Mouse (Mus musculus): Measurements from ENCODE around the gene Ap5z1. TPM values are rescaled to one million over a fixed set of nuclear protein-coding genes. Genes with fewer than 3 reads are reported as not detected.

The Ap5z1 gene
- polyA plus RNA-seq, 1 experiment from 2014 or later, result 16.9 TPM

DNA sequence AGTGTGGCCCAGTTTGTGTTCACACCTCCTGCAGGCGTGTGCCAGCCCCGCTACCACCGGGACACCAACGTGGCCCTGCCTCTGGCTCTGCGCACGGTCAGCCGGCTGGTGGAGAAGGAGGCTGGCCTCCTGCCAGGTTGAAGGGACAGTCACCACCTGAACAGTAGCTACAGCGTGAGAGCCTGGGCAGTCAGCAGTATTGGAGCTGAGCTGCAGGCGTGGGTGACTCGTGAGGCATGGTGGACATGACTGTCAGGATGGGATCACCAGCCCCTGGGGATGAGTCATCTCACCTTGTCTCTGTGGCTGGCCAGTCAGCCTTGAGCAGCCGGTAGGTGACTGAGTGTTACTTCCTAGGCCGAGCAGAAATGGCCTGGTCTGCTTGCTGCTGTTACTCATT lies 13.6 kb downstream of the Ap5z1 start:
- Histone ChIP-seq H3K36me3 (ENCODE audit: control insufficient read depth, insufficient read depth) (no peaks in the 10 kb centered on the region), H3K9ac (replicated peaks; ENCODE audit: low read depth, low read length) (no peak overlapping the region), H3K9me3 (ENCODE audit: control insufficient read depth, low read length) (no peaks in the 10 kb centered on the region), H3K4me1 (replicated peaks; ENCODE audit: control insufficient read depth, insufficient read depth, low read length) (peaks cover 8% of the 10 kb centered on the region), H3K27me3 (replicated peaks; ENCODE audit: control insufficient read depth, insufficient read depth, low read length) (no peaks in the 10 kb centered on the region), H3K4me3 (replicated peaks; ENCODE audit: low read length) (no peak overlapping the region), H3K27ac (ENCODE audit: low read length) (no peak overlapping the region), H3K4me2 (ENCODE audit: low read length) (no peak overlapping the region)
- WGBS, result 90% methylated on average over 12 of the region's 12 CpGs
- ATAC-seq, result no peak

DNA sequence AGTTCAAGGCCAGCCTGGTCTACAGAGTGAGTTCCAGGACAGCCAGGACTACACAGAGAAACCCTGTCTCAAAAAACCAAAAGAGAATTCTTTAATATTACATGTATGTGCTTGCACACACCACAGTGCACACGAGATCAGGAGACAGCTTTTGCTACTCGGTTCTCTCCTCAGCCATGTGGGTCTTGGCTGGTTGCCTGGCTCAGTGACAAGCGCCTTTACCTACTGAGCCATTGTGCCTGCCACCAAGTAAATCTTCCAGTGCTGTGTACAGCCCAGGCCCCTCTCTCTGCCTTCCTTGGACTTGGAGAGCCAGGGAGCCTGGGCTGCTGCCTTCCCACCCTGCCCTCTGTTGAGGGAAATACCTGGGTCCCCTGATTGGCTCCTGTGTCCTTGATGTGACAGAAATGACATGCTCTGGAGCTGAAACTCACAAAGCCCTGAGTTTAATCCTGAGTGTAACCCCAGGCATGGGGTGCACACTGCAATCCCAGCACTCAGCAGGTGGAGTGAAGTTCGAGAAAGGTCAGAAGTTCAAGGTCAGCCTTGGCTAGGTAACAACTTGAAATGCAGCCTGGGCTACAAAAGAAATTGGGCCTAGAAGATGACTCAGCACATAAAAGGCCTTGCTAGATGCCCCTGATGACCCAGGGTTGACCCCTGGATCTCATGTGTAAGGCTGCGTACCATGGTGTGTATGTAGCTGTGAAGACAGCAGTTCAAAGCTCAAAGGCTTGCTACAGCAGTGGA lies 14.3 kb downstream of the Ap5z1 start:
- H3K4me2 ChIP-seq (ENCODE audit: low read length), result no peak overlapping the region
- H3K9ac ChIP-seq (replicated peaks; ENCODE audit: low read depth, low read length), result no peak overlapping the region
- H3K4me1 ChIP-seq (replicated peaks; ENCODE audit: control insufficient read depth, insufficient read depth, low read length), result peaks cover 8% of the 10 kb centered on the region
- no peak overlapping the region for H3K4me3 ChIP-seq (replicated peaks; ENCODE audit: low read length)
- ATAC-seq, result no peak
- no peak overlapping the region for H3K27ac ChIP-seq (ENCODE audit: low read length)
- no peaks in the 10 kb centered on the region for H3K9me3 ChIP-seq (ENCODE audit: control insufficient read depth, low read length)
- H3K36me3 ChIP-seq (ENCODE audit: control insufficient read depth, insufficient read depth), result no peaks in the 10 kb centered on the region
- H3K27me3 ChIP-seq (replicated peaks; ENCODE audit: control insufficient read depth, insufficient read depth, low read length), result no peaks in the 10 kb centered on the region
- 69% methylated on average over 5 of the region's 5 CpGs for WGBS

DNA sequence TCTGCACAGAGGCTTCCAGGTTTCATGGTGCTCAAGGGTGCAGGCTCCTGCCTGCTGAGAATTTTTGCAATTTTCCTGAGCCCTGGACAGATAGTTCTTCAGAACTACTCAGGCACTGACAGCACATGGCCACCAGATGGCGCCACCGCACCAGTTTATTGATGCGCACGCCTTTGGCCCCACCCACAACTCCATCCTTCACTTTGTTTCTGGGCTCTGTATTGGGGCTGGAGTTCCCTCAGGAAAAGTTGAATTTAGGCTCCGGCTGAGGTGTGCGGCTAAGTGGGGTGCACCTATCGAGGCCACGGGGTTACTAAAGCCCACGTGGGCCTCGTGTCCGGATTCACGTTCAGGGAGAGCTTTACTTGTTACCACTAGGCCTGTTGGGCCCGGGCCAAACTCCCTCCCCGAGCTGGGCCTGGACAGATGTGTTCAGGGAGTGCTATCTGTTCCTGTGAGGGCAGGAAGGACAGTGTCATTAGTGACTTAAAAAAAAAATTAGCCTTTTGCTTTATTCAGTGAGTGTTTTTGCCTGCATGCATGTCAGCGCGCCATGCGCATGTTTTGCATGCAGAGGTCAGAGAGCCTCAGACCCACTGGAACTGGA lies 15.2 kb downstream of the Ap5z1 start:
- peak; percentile 67 for ATAC-seq
- Histone ChIP-seq H3K4me1 (replicated peaks; ENCODE audit: control insufficient read depth, insufficient read depth, low read length) (peaks cover 8% of the 10 kb centered on the region), H3K9me3 (ENCODE audit: control insufficient read depth, low read length) (no peaks in the 10 kb centered on the region), H3K9ac (replicated peaks; ENCODE audit: low read depth, low read length) (peak overlapping the region; percentile 19; the same call in 1 of the 2 replicates), H3K4me2 (ENCODE audit: low read length) (peak overlapping the region; percentile 31), H3K36me3 (ENCODE audit: control insufficient read depth, insufficient read depth) (no peaks in the 10 kb centered on the region), H3K27ac (ENCODE audit: low read length) (no peak overlapping the region), H3K27me3 (replicated peaks; ENCODE audit: control insufficient read depth, insufficient read depth, low read length) (no peaks in the 10 kb centered on the region), H3K4me3 (replicated peaks; ENCODE audit: low read length) (no peak overlapping the region)
- 28% methylated on average over 17 of the region's 17 CpGs for WGBS

DNA sequence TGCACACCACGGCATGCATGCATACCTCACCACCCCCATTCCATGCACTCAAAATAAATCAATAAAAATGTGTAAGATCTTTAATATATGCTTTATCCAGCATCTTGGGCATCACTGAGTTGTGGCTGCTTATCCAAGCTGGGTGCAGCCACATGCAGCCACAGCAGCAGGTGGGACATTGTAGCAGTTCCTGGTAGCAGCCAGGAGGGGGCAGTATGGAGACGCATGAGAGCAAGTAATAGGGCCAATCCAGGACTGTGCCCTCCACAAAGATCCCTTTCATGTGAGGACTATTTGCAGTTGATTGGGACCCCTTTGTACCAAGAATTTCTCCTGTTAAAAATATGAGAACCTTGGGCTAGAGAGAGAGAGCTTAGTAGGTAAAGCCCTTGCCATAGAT lies 18.8 kb downstream of the Ap5z1 start:
- ATAC-seq, result no peak
- H3K9ac ChIP-seq (replicated peaks; ENCODE audit: low read depth, low read length), result no peak overlapping the region
- WGBS, result 60% methylated on average over 2 of the region's 2 CpGs
- H3K4me1 ChIP-seq (replicated peaks; ENCODE audit: control insufficient read depth, insufficient read depth, low read length), result peaks cover 8% of the 10 kb centered on the region
- H3K9me3 ChIP-seq (ENCODE audit: control insufficient read depth, low read length), result no peaks in the 10 kb centered on the region
- H3K4me2 ChIP-seq (ENCODE audit: low read length), result no peak overlapping the region
- H3K4me3 ChIP-seq (replicated peaks; ENCODE audit: low read length), result no peak overlapping the region
- H3K36me3 ChIP-seq (ENCODE audit: control insufficient read depth, insufficient read depth), result no peaks in the 10 kb centered on the region
- no peaks in the 10 kb centered on the region for H3K27me3 ChIP-seq (replicated peaks; ENCODE audit: control insufficient read depth, insufficient read depth, low read length)
- no peak overlapping the region for H3K27ac ChIP-seq (ENCODE audit: low read length)

DNA sequence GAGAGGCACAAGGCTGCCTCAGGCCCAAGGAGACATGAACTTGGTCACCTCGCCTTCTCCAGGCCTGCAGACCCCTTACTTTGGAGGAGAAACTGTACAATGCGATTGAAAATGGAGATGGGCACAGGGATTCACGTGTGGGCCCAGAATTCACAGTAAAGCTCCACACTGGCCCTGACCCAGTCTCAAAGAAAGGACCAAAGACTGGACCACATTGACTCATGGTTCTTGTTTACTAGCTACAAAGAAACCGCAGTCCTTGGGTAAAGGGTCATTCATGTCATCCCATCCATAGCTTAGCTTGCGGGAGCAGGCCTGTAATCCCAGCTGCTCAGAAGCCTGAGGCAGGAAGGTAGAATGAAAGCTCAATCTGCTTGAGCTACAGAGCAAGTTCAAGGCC lies 19.8 kb downstream of the Ap5z1 start:
- WGBS, result 89% methylated on average over 5 of the region's 5 CpGs
- no peak for ATAC-seq

DNA sequence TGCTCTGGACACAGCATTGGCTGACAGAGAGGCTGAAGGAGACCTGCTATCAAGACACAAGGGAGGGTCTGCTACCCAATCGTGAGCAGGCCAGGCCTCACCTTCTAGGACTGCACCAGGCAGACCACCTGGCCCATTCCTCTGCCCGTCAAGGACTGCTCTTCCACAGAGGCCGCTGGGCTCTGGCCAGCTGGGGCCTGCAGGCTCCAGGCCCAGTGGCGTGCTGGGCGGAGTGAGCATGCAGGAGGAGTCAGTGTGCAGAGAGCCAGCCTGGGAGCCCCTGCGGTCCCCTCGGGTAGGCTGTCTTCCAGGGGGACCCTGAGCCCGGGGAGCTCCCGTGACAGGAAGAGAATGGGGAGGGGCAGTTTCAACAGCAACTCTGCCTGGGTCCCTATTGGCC lies 22.9 kb downstream of the Ap5z1 start:
- Histone ChIP-seq H3K4me2 (ENCODE audit: low read length) (no peak overlapping the region), H3K9me3 (ENCODE audit: control insufficient read depth, low read length) (no peaks in the 10 kb centered on the region), H3K36me3 (ENCODE audit: control insufficient read depth, insufficient read depth) (no peaks in the 10 kb centered on the region), H3K27ac (ENCODE audit: low read length) (no peak overlapping the region), H3K27me3 (replicated peaks; ENCODE audit: control insufficient read depth, insufficient read depth, low read length) (no peaks in the 10 kb centered on the region), H3K4me1 (replicated peaks; ENCODE audit: control insufficient read depth, insufficient read depth, low read length) (no peaks in the 10 kb centered on the region), H3K9ac (replicated peaks; ENCODE audit: low read depth, low read length) (no peak overlapping the region), H3K4me3 (replicated peaks; ENCODE audit: low read length) (no peak overlapping the region)
- WGBS, result 69% methylated on average over 9 of the region's 9 CpGs
- ATAC-seq, result no peak

More for the DNA sequence above, 19.8 kb downstream of the Ap5z1 start:
- Histone ChIP-seq H3K4me3 (replicated peaks; ENCODE audit: low read length) (no peak overlapping the region), H3K9ac (replicated peaks; ENCODE audit: low read depth, low read length) (no peak overlapping the region), H3K27ac (ENCODE audit: low read length) (no peak overlapping the region), H3K36me3 (ENCODE audit: control insufficient read depth, insufficient read depth) (no peaks in the 10 kb centered on the region), H3K9me3 (ENCODE audit: control insufficient read depth, low read length) (no peaks in the 10 kb centered on the region), H3K4me1 (replicated peaks; ENCODE audit: control insufficient read depth, insufficient read depth, low read length) (peaks cover 8% of the 10 kb centered on the region), H3K4me2 (ENCODE audit: low read length) (no peak overlapping the region), H3K27me3 (replicated peaks; ENCODE audit: control insufficient read depth, insufficient read depth, low read length) (no peaks in the 10 kb centered on the region)

DNA sequence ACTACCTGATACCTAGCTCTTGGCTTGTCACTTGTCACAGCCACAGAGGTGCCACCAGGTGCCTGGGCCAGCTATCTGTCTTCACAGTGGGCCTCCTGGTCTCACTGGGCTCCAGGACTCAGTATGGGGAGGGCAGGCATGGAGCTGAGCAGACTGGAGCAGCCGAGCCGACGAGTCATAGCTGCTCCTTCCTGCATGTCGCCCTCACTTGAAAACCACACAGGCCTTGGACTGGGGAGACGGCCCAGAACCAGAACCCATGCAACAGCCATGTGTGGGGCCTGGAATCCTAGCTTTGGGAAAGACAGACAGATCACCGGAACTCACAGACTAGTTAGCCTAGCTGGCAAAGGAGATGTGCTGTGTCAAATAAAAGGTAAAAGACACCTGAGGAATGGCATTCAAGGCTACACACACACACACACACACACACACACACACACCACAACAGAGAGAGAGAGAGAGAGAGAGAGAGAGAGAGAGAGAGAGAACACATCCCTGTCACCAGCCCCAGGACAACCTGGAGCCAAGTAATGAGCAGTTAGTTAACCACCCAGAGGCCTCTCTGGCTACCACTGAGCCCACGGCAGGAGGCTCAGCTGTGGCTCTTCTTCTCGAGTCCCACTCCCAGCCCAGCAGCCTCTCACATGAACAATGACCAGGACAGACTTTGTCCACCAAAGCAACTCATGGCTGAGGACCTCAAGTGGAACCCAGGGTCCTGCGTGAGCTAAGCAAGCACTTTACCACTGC lies 26.4 kb downstream of the Ap5z1 start:
- Histone ChIP-seq H3K9me3 (ENCODE audit: control insufficient read depth, low read length) (no peaks in the 10 kb centered on the region), H3K36me3 (ENCODE audit: control insufficient read depth, insufficient read depth) (no peaks in the 10 kb centered on the region), H3K4me3 (replicated peaks; ENCODE audit: low read length) (no peak overlapping the region), H3K27me3 (replicated peaks; ENCODE audit: control insufficient read depth, insufficient read depth, low read length) (no peaks in the 10 kb centered on the region), H3K9ac (replicated peaks; ENCODE audit: low read depth, low read length) (no peak overlapping the region), H3K4me2 (ENCODE audit: low read length) (no peak overlapping the region), H3K27ac (ENCODE audit: low read length) (no peak overlapping the region), H3K4me1 (replicated peaks; ENCODE audit: control insufficient read depth, insufficient read depth, low read length) (no peaks in the 10 kb centered on the region)
- no peak for ATAC-seq
- WGBS, result 73% methylated on average over 9 of the region's 9 CpGs

DNA sequence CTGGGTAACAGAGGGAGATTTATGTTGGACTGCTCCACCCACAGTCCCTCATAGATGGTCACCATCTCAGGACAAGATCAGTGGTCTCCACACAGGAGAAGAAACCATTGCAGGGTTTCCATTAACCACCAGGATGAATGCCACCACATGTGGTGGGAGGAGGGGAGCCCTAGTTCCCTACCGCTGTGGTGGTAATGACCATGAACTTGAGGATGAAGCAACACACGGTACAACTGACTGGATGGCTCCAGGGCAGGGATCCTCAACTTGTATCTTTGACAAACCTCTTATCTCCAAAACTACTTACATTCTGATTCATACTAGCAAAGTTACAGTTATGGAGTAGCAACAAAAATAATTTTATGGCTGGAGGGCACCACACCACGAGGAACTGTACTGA lies 29.6 kb downstream of the Ap5z1 start:
- no peak overlapping the region for H3K4me2 ChIP-seq (ENCODE audit: low read length)
- no peaks in the 10 kb centered on the region for H3K27me3 ChIP-seq (replicated peaks; ENCODE audit: control insufficient read depth, insufficient read depth, low read length)
- H3K4me3 ChIP-seq (replicated peaks; ENCODE audit: low read length), result no peak overlapping the region
- no peak for ATAC-seq
- no peaks in the 10 kb centered on the region for H3K36me3 ChIP-seq (ENCODE audit: control insufficient read depth, insufficient read depth)
- no peaks in the 10 kb centered on the region for H3K4me1 ChIP-seq (replicated peaks; ENCODE audit: control insufficient read depth, insufficient read depth, low read length)
- no peak overlapping the region for H3K9ac ChIP-seq (replicated peaks; ENCODE audit: low read depth, low read length)
- no peaks in the 10 kb centered on the region for H3K9me3 ChIP-seq (ENCODE audit: control insufficient read depth, low read length)
- no peak overlapping the region for H3K27ac ChIP-seq (ENCODE audit: low read length)
- WGBS, result 91% methylated on average over 3 of the region's 3 CpGs

DNA sequence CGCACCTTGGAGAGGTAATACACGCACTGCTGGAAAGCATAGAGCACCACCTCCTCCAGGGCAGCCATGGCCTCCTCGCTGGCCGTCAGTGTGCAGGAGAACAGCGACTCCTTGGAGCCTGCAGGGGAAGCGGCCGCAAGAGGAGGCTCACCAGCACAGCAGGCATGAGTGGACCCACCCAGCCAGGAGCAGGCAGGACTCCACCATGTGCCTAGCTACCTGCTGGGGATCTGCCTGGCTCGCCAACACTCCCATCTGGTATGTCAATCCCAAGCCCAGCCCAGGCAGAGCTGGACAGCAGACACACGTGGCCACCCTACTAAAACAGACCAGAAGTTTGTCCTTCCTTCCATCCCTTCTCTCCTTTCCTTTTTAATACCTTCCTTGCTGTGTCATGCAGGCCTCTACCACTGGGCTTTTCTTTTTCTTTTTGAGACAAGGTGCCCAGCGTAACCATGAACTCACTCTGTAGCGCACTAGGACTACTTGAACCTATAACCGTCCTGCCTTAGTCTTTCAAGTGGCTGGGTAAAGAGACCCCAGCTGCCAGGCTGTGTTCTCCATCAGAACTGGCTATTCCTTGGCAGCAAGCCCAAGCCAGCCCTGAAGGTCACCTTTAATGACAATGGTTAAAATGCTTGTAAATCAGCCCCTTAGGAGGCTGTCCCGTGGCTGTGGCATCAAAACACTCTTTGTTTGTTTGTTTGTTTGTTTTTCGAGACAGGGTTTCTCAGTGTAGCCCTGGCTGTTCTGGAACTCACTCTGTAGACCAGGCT lies 31.8 kb downstream of the Ap5z1 start:
- H3K36me3 ChIP-seq (ENCODE audit: control insufficient read depth, insufficient read depth), result no peaks in the 10 kb centered on the region
- 45% methylated on average over 14 of the region's 14 CpGs for WGBS
- H3K4me3 ChIP-seq (replicated peaks; ENCODE audit: low read length), result no peak overlapping the region
- no peak overlapping the region for H3K27ac ChIP-seq (ENCODE audit: low read length)
- no peaks in the 10 kb centered on the region for H3K4me1 ChIP-seq (replicated peaks; ENCODE audit: control insufficient read depth, insufficient read depth, low read length)
- H3K9ac ChIP-seq (replicated peaks; ENCODE audit: low read depth, low read length), result no peak overlapping the region
- no peaks in the 10 kb centered on the region for H3K27me3 ChIP-seq (replicated peaks; ENCODE audit: control insufficient read depth, insufficient read depth, low read length)
- no peaks in the 10 kb centered on the region for H3K9me3 ChIP-seq (ENCODE audit: control insufficient read depth, low read length)
- ATAC-seq, result no peak
- no peak overlapping the region for H3K4me2 ChIP-seq (ENCODE audit: low read length)
